Mouse (Mus musculus): Measurements from ENCODE around the gene Dusp3.

GRCm38 (mm10) chr11:102004251-102004650 is 17.4 kb upstream of the Dusp3 start:
- TF ChIP-seq ZNF384 (IDR thresholded peaks at IDR 0.05; ENCODE audit: low read depth, low read length) (no peak), CHD2 (IDR thresholded peaks at IDR 0.05; ENCODE audit: low read depth, low read length) (no peak), HCFC1 (IDR thresholded peaks at IDR 0.05; ENCODE audit: borderline replicate concordance, insufficient read depth, low read length) (no peak)
